Mouse (Mus musculus): ENCODE measurements around the gene Ergic2.

The Ergic2 gene

DNA sequence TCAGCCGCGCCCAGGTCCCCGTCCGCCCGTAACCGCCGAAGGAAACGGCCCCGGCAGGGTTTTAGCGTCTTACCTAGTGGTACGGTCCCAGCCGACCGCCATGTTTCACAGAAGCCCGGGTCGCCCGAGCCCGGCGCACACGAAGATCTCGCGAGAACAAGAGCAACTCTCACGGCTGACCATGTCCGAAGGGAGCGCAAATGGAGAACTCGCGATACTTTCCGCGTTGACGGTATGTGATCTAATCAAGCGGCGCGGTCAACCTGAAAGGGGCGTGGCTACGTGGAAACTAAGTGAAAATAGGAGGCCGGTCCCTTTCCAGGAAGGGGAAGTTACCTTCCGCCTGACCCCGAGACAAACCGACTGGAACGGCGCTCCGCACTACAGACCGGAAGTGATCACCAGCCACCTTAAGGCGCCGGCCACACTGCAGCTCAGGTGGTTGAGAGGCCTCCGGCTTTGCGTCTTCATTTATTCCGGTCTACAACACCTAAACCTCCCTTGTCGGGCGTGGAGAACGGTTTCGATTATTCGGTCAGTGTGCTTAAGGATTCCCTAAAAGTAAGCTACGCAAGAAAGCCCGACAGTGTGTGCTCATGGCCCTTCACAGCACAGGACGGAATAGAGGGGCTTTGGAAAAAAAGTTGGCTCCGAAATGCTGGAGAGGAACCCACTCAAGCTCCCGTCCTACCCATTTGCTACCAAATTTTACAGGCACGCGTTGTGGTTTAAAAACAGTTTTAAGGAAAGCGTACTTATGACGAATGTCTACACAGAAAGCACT is at the start of gene Ergic2:
Gene Ergic2, minus strand, starts transcription at position 478 of the 784 bp plus-strand sequence.
- DNase-seq (ENCODE audit: extremely low read depth, insufficient read length, low spot score) = peak; percentile 97

DNA sequence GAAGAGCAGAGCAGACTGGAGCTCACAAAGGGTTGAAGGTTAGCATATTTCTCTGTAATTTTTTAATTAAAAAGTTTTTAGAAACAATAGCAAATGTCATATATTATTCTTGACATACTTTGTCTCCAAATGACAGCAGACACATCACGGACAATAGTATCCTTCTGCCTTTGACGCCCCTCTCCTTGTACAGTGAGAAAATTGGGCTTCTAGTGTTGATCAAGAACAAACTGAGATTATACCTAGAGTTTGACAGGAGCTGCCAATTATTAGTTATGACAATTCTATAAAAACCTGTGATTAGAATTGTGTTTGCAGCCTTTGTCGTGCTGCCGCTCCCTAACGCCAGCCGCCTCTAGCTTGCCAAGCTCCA is 48.5 kb upstream of the Ergic2 start:
- no peak for DNase-seq (ENCODE audit: extremely low read depth, insufficient read length, low spot score)

DNA sequence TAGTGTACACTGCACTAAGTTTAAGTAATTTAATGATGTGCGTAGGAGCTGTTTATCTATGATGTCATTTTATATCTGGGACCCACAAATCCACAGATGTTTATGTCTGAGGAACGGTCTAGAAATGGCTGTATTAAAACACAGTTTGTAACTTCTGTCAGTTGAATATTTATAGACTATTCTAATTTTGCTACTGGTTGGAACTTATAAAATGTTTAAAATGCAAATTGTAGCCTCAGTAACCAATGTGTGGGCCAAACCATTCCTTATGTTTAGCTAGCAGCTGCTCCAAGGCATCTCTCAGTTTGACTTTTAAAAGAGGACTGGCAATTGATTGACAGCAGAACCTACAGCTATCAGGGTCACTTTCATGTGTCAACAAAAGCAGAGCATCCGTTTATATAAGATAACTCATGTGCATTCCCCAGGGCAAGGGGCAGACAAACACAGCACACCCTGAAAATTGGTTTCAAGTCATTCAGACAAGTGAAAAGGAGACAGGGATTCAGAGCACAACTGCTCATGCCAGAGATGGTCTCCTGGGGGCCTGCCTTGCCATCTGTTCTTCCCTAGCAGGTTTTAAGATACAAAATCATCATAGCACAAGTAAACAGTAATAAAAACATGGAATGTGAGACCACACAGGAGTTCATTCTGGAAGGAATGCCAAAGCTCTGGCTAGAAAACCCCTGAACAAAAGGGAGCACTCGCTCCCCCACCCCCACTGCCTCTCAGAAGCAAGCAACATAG is 48.0 kb upstream of the Ergic2 start:
- no peak for DNase-seq (ENCODE audit: extremely low read depth, insufficient read length, low spot score)

DNA sequence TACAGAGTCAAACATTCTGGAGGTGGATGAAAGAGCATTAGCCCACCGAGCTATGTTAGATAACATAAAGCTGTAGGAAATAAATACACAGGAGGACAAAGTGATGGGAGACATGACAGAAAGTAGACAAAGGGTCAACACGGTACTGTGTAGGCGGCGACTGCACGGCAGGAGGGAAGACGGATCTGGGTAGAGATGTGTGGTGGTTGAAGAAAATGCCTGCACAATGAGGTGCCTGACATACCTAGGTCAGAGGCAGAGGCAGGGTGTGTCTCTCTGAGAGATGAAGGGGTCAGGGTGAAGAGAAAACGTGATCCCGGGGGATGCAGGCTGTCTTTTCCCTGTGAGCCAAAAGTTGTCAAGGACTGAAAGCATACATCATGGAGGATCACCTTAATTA is 46.9 kb upstream of the Ergic2 start:
- no peak for DNase-seq (ENCODE audit: extremely low read depth, insufficient read length, low spot score)

DNA sequence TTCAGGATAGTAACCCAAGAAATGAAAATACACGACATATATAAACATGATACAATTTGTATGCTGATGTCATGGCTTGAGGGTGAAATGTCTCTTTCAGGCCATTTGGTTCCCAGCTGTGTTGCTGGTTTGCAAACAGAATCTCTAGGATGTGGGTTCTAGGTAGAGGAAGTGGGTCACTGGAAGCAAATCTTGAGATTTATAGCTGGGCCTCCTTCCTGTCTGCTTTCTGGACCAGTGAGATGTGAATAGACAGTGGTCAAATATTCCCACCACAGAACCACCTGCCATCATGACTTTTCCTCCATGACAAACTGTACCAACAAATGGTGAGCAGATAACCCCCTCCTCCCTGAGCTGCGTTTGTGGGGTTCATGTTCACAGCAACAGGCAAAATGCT is 45.6 kb upstream of the Ergic2 start:
- DNase-seq (ENCODE audit: extremely low read depth, insufficient read length, low spot score) = no peak

DNA sequence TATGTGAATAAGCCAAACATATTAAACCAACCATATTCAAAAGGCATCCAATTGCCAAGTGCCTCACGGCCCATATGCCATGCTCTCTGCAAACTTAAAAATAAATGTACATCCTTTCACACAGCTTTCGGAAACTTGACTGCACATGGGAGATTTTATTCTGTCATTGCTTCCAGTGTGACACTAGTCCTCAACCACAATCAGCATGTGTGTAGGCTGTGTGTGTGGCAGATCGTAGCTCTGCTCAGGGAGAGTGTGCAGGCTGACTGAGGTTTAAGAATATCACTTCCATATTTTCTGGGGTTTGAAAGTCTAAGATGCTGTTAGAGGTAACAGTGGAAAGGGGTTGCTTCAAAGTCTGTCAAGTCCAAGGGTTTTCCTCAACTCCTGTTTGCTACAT is 43.9 kb upstream of the Ergic2 start:
- no peak for DNase-seq (ENCODE audit: extremely low read depth, insufficient read length, low spot score)

DNA sequence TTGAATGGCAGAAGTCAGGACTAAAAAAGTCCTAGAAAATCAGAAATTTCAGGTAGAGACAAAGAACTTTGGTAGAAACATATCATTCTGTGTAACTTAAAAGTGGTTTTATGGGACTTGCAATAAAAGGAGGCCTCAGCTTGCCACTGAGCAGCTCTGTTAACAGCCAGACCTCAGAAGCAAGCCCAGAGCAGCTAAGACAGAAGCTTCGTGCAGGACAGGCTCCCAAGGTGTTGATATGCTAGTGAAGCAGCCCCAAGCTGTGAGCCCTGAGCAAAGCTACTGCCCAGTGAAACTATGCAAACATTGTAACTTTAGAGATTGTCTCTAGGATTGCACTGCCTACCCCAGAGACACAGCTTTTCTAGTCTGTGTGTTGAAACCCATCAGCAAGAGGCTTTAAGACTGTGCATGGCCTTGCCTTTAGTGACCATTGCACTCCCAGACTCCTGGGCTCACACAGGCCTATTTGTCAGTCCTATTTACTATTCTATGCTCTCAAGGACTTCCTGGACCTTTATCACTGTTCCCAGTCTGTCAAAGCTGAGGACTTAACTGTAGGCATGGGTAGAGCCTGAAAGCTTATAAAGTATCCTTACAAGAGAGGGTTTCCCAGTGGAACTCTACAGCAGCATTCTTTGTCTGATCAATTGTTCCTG is 43.4 kb upstream of the Ergic2 start:
- DNase-seq (ENCODE audit: extremely low read depth, insufficient read length, low spot score) = no peak

DNA sequence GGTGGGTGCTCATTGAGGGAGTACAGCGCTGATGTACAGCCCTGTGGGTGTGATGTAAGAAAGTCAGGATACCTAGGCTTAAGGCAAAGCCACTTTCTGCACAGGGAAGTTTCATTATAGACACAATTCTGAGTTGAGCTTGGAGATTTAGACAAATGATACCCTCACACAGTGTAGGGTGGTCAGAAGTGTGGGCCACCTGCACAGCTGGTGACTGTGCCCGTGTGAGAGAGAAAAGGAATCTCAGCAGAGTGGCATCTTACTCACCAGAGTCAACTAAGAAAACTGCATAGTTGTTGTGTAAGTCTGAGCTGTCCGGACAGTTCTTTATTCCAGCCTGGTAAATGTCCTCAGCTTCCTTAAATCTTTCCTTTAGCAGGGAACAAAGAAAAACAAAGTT is 37.0 kb upstream of the Ergic2 start:
- no peak for DNase-seq (ENCODE audit: extremely low read depth, insufficient read length, low spot score)

DNA sequence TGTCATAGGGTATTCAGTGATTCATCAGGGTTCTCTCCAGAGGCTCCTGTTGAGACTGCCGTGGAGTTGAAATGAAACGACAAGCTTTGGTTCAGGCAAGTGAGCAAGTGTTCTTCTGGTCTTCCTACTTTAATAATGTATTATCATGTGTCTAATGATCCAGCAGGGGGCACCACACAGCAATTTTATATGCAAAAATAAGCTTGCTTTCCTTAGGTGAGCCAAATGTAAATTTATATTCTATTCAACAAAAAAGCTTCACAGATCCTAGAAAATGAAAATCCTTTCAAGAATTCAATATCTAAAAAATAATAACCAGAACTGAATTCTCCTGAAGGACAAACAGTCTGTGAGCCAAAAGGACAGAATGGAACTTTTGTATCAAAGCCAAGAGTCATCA is 36.5 kb upstream of the Ergic2 start:
- DNase-seq (ENCODE audit: extremely low read depth, insufficient read length, low spot score) = no peak

DNA sequence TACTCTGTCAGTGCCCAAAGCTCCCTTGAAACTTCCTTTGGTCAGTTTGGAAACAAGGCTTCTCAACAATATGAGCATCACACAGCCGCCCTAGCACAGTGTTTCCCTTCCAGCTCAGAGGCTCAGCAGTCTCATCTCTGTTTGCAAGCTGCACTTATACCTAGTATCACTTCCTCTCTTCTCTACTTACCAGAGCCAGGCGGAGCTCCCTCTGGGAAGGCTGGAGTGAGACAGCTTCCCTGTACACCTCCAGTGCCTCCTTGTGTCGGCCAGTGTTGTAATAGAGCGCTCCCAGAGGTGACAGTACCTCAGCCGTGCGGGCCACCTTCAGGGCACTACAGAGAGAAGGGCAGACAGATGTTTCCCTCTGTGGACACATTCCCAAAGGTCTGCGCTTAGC is 34.4 kb upstream of the Ergic2 start:
- DNase-seq (ENCODE audit: extremely low read depth, insufficient read length, low spot score) = no peak

DNA sequence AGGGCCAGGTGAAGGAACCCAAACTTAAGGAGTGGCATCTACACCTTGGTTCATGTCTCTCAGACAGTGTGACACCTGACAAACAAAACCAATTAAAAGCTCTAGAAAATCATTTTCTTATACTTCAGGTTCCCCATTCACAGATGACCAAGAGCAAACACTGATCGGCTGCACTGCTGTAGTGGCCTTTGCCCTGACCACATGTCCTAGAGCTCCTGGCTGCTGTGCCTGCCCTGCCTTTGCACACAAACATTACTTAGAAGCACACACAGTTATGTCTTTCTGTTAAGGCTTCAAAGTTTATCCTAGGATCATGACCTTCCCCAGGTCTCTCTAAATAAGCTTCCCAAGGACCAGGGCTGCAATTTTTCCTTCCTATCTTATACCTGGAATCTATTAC is 32.7 kb upstream of the Ergic2 start:
- no peak for DNase-seq (ENCODE audit: extremely low read depth, insufficient read length, low spot score)

DNA sequence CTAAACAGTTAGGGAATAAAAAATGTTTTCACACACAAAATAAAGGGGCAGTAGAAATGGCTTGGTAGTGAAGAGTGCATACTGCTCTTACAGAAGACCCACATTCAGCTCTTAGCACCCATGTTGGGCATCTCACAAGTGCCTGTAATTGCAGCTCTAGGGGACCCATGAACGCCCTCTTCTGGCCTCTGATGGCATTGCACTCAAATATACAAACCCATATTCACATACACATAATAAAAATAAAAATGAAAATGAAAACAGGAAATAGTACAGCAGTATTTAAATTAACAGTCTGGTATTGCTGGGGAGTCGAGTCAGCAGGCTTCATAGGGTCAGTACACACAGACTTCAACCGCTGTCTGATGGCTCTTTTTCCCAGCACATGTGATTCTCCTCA is 30.1 kb upstream of the Ergic2 start:
- DNase-seq (ENCODE audit: extremely low read depth, insufficient read length, low spot score) = no peak

DNA sequence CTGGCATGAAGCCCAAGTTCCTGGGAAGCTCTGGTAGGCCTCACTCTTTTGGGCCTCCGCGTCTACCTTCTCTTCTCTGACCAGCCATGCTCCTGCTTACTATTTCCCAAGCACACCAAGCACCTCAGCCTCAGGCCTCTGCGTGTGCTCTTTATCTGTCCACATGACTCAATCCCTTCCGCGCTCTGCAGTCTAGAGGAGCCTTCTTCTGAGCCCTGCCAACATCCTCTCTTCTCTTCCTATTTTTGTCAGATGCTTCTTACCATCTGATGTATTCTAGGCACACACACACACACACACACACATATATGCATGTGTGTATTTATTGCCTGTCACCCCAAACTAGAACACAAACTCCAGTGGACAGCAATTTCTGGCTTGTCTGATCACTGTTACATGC is 29.5 kb upstream of the Ergic2 start:
- no peak for DNase-seq (ENCODE audit: extremely low read depth, insufficient read length, low spot score)

DNA sequence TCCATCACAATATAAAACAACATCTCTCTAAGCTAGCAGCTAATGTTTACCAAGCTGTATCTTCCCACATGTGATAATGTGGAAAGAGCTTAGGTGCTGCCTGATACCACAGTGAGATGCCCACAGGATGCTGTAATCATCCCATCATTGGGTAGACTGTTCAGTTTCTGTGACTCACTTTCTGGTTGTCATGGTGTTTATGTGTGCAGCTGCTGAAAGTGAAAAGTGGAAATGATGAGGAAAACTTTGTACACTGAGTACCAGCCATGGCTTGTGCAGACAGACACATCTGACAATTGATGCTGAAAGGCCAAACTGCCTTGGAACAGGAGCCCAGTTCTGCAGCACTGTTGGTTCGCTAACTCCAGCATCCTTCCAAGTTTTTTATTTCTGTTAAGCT is 27.1 kb upstream of the Ergic2 start:
- DNase-seq (ENCODE audit: extremely low read depth, insufficient read length, low spot score) = no peak

DNA sequence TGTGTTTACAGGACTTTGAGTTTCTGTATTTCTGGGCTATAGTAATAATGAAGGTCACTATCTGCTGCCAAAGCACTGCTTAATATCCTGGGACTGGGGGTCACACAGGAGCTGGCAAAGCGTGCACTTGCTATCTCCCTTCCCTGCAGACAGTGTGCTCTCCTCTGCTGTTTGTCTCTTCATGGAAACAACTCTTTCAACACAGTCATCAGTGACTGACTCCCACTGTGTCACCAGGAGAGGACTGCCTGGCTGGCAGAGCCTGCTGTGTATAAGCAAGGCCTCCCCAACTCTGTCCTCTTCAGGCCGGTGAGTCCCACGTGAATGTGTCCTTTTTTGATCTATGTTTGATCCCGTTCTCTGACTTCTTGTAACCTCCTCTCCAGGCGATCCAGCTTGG is 25.3 kb upstream of the Ergic2 start:
- no peak for DNase-seq (ENCODE audit: extremely low read depth, insufficient read length, low spot score)

DNA sequence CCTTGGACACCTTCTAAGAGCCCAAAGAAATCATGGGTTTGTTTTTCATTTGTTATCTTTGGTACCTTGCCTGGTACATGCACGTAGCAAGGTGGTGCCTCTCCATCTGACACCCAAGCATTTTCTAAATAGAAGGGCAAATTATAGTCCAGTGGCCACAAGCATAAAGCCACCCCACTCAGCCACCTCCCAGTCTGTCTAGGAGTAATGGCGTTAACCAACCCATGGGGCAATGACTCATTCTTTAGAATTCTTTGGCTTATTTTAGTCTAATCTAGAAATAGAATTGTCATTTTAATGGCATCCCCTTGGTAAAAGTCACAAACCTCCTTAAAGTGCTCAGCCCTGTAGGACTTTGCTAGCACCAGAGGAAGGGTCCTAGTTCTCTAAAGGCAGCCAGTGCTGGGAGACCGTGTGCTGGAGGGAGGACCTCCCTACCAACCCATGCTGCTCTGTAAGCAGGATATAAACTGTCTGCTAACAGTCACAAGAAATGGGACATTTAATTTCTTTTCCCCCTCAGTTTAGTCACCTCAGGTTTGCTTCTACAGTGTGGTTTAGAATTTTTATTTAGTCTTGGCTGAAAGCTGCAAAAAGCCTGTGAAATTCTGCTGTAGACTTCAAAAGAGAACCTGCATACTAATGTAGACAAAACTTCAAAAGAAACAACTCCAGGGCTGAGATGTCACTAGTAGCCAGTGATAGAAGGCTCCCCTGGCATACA is 22.1 kb upstream of the Ergic2 start:
- DNase-seq (ENCODE audit: extremely low read depth, insufficient read length, low spot score) = no peak

DNA sequence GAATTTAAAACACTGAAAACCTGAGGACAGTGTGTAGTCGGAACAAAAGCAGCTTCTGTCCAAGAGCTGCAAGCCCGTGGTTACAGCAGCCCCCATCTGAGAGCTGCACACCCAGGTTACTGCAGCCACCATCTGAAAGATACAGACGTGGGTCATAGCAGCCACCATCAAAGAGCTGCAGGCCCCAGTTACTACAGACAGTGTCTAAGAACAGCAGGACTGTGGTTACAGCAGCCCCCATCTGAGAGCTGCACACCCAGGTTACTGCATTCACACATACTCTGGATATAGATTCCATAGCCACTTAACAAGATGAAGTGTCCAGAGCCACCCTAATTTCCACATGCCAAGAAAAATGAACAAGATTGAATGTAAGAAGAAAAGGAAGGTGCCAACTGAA is 15.4 kb upstream of the Ergic2 start:
- no peak for DNase-seq (ENCODE audit: extremely low read depth, insufficient read length, low spot score)

DNA sequence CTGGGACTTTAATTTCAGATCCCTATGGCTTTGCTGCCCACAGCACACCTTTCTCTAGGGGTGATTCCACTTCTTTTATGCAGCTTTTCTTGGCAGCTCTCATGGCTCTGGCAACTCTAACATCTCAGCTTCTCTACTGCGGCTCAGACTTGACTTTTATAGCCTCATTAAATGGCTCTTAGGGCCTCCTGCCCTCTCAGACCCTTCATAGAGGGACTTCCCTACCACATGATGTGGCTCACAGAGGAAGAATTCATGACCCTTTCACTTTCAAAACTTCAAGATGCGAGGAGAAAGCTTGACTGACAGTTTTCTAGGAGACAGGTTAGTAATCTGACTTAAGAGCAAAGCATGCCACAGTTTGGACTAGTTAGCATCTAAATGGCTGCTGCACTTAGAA is 10.5 kb upstream of the Ergic2 start:
- DNase-seq (ENCODE audit: extremely low read depth, insufficient read length, low spot score) = no peak

DNA sequence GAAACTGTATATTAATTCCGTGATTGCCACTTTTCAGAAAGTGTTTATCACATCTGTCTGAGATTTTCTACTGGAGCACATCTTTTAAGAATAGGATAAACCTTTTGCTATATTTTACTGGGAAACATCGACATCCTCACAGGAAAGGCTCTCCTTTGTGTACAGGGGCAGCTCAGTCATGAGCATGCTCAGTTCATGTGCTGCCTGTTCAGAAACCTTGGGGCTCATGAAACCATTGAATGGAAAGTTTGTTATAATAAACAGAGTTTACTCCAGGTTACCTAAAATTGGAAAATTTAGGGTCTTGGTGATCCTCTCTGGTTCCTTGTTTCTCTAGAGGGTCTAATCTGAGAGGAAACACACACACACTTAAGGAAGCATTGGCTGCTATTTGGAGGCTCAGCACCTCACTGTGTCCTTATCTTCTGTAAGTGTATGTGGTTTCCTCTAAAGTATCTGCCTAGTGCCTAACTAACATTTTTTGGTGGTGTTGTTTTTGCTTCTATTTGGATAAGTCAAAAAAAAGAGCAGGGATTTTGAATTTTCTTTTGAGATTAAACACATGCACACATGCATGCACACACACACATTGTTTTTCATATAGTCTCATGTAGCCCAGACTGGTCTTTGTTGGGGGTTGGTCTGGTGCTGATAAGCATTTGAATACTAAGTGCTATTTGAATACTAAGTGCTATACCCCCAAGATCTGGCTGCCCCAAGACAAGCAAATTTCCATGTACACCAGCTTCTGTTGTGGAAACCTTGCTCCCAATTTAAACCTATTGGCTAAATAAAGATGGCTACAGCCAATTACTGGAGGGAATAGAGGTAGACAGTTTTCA is 6.3 kb upstream of the Ergic2 start:
- DNase-seq (ENCODE audit: extremely low read depth, insufficient read length, low spot score) = no peak

DNA sequence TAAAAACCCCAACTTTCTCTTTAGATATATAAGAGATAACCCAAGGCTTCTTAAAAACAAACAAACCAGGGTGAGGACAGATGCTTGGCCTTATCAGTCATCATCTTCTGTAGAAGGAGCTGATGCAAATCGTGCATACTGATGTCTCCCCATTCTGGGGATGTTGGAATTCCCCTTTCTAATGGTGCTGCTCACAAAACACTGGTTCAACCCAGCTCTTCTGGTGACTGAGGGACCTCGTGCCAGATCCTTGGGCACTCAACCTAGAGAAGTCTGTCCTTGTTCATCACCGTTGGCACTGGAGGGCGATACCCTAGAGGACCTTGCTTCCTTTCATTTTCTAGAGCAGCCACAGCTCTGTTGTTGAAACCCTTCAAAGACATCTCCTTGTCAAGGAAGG is 4.6 kb upstream of the Ergic2 start:
- no peak for DNase-seq (ENCODE audit: extremely low read depth, insufficient read length, low spot score)
